Mouse (Mus musculus) forebrain, embryonic 15.5 days (tissue): ENCODE data around the gene Kcnh3. TPM values are rescaled to one million over a fixed set of nuclear protein-coding genes. Genes with fewer than 3 reads are reported as not detected.
A peak's percentile ranks its signal among the peaks of the same experiment; 100 is the strongest.

ENCODE experiments used
- ATAC-seq: fragments of 200-750 bp; cut with Nextera tagmentation; replicated peaks from 2 replicates; pipeline ENCODE4 v1.8.0; 2017; ENCODE audit warnings: mild to moderate bottlenecking, moderate TSS enrichment, moderate library complexity
- H3K27ac ChIP-seq: fragments of 300-500 bp; sonication (generic); replicated peaks from 2 replicates; pipeline ENCODE4 v1.5.1; 2015; ENCODE audit warnings: mild to moderate bottlenecking, inconsistent platforms
- H3K27me3 ChIP-seq: fragments of 300-500 bp; sonication (generic); 2 replicates; pipeline ENCODE4 v1.6.1; 2015; ENCODE audit warnings: inconsistent platforms
- H3K36me3 ChIP-seq: fragments of 300-500 bp; sonication (generic); 2 replicates; pipeline ENCODE4 v1.6.1; 2015; ENCODE audit warnings: mild to moderate bottlenecking, inconsistent platforms
- H3K4me1 ChIP-seq: fragments of 300-500 bp; sonication (generic); 2 replicates; pipeline ENCODE4 v1.6.1; 2015; ENCODE audit warnings: inconsistent platforms
- H3K4me2 ChIP-seq: fragments of 300-500 bp; sonication (generic); replicated peaks from 2 replicates; pipeline ENCODE4 v1.6.1; 2015; ENCODE audit warnings: mild to moderate bottlenecking, inconsistent platforms
- H3K4me3 ChIP-seq: fragments of 300-500 bp; sonication (generic); 2 replicates; pipeline ENCODE4 v1.5.1; 2015; ENCODE audit warnings: mild to moderate bottlenecking, inconsistent platforms
- H3K9ac ChIP-seq: fragments of 300-500 bp; sonication (generic); replicated peaks from 2 replicates; pipeline ENCODE4 v1.6.1; 2015; ENCODE audit warnings: mild to moderate bottlenecking, inconsistent platforms
- H3K9me3 ChIP-seq: fragments of 300-500 bp; sonication (generic); 2 replicates; pipeline ENCODE4 v1.6.1; 2016; ENCODE audit warnings: inconsistent platforms
- WGBS: fragments of 180-500 bp; shearing (Covaris S2); methylation state at CpG from one replicate; pipeline ENCODE4 v1.1.7; 2015; ENCODE audit warnings: mixed read lengths; 5-methylcytosine and 5-hydroxymethylcytosine counted together
- polyA plus RNA-seq: library from polyadenylated mRNA; unstranded; fragments of >200 nt; fragmentation: Nextera tagmentation; extraction: Ambion mirVana; gene quantifications from 2 replicates; pipeline ENCODE4 v1.2.1, GENCODE M21; 2015

Gene Kcnh3
- polyA plus RNA-seq, 1 experiment from 2014 or later = 4.3 TPM

- H3K27me3 ChIP-seq = peaks cover 75% of the 10 kb centered on the region
- no peaks in the 10 kb centered on the region for H3K36me3 ChIP-seq
- peak overlapping the region; percentile 47 for H3K4me3 ChIP-seq
- no peak overlapping the region for H3K9ac ChIP-seq
- WGBS = 2% methylated on average over 18 of the region's 18 CpGs
- ATAC-seq = no peak
- no peaks in the 10 kb centered on the region for H3K9me3 ChIP-seq
- H3K4me1 ChIP-seq = peaks cover 44% of the 10 kb centered on the region
- H3K27ac ChIP-seq = no peak overlapping the region
- peak overlapping the region; percentile 73 for H3K4me2 ChIP-seq
Measured at GRCm38 (mm10) chr15:99222794-99223584, 1.7 kb upstream of the Kcnh3 start.

- ATAC-seq = no peak
- WGBS = under 1% methylated on average over 44 of the region's 46 CpGs
- H3K27me3 ChIP-seq = peaks cover 82% of the 10 kb centered on the region
Measured at GRCm38 (mm10) chr15:99223585-99224207, 965 bp upstream of the Kcnh3 start.

GRCm38 (mm10) chr15:99225081-99225810 is 585 bp downstream of the Kcnh3 start:
- H3K27ac ChIP-seq = peak overlapping the region; percentile 57
- no peaks in the 10 kb centered on the region for H3K9me3 ChIP-seq
- peak overlapping the region; percentile 47 for H3K4me3 ChIP-seq
- H3K36me3 ChIP-seq = no peaks in the 10 kb centered on the region
- ATAC-seq = peak; percentile 78
- peaks cover 85% of the 10 kb centered on the region for H3K27me3 ChIP-seq
- peak overlapping the region; percentile 73 for H3K4me2 ChIP-seq
- H3K9ac ChIP-seq = no peak overlapping the region; the same call in 1 of the 2 replicates
- under 1% methylated on average over 22 of the region's 22 CpGs for WGBS
- peaks cover 44% of the 10 kb centered on the region for H3K4me1 ChIP-seq

More at GRCm38 (mm10) chr15:99223585-99224207, 965 bp upstream of the Kcnh3 start:
- Histone ChIP-seq H3K4me1 (peaks cover 44% of the 10 kb centered on the region), H3K36me3 (no peaks in the 10 kb centered on the region), H3K4me3 (peak overlapping the region; percentile 47), H3K27ac (no peak overlapping the region), H3K4me2 (peak overlapping the region; percentile 73), H3K9ac (peak overlapping the region; percentile 36), H3K9me3 (no peaks in the 10 kb centered on the region)

- H3K9ac ChIP-seq = no peak overlapping the region; the same call in 1 of the 2 replicates
- no peaks in the 10 kb centered on the region for H3K9me3 ChIP-seq
- H3K4me1 ChIP-seq = peaks cover 44% of the 10 kb centered on the region
- ATAC-seq = no peak
- 17% methylated on average over 14 of the region's 14 CpGs for WGBS
- peak overlapping the region; percentile 73 for H3K4me2 ChIP-seq
- no peaks in the 10 kb centered on the region for H3K36me3 ChIP-seq
- peaks cover 83% of the 10 kb centered on the region for H3K27me3 ChIP-seq
- peak overlapping the region; percentile 57 for H3K27ac ChIP-seq
- peak overlapping the region; percentile 47 for H3K4me3 ChIP-seq
Measured at GRCm38 (mm10) chr15:99226090-99226489, 1.4 kb downstream of the Kcnh3 start.

- Histone ChIP-seq H3K27me3 (peaks cover 30% of the 10 kb centered on the region), H3K27ac (no peak overlapping the region), H3K9ac (no peak overlapping the region), H3K36me3 (no peaks in the 10 kb centered on the region), H3K4me3 (no peak overlapping the region), H3K4me1 (no peaks in the 10 kb centered on the region), H3K4me2 (no peak overlapping the region), H3K9me3 (no peaks in the 10 kb centered on the region)
- WGBS = 68% methylated on average over 10 of the region's 10 CpGs
- no peak for ATAC-seq
Measured at GRCm38 (mm10) chr15:99231998-99232397, 7.3 kb downstream of the Kcnh3 start.

- Histone ChIP-seq H3K27ac (no peak overlapping the region), H3K9me3 (no peaks in the 10 kb centered on the region), H3K4me1 (no peaks in the 10 kb centered on the region), H3K27me3 (peaks cover 13% of the 10 kb centered on the region; the same call in 1 of the 2 replicates), H3K4me2 (no peak overlapping the region), H3K36me3 (no peaks in the 10 kb centered on the region), H3K9ac (no peak overlapping the region), H3K4me3 (no peak overlapping the region)
- 70% methylated on average over 17 of the region's 17 CpGs for WGBS
- no peak for ATAC-seq
Measured at GRCm38 (mm10) chr15:99233719-99234118, 9.1 kb downstream of the Kcnh3 start.

- WGBS = 57% methylated on average over 12 of the region's 12 CpGs
- Histone ChIP-seq H3K9ac (no peak overlapping the region), H3K4me3 (no peak overlapping the region), H3K4me2 (no peak overlapping the region), H3K4me1 (no peaks in the 10 kb centered on the region), H3K27ac (no peak overlapping the region), H3K36me3 (no peaks in the 10 kb centered on the region), H3K27me3 (peaks cover 5% of the 10 kb centered on the region; the same call in 1 of the 2 replicates), H3K9me3 (no peaks in the 10 kb centered on the region)
- no peak for ATAC-seq
Measured at GRCm38 (mm10) chr15:99234326-99235010, 9.8 kb downstream of the Kcnh3 start.

GRCm38 (mm10) chr15:99238006-99238405 is 13.3 kb downstream of the Kcnh3 start:
- H3K9ac ChIP-seq = no peak overlapping the region
- WGBS = 63% methylated on average over 11 of the region's 11 CpGs
- no peaks in the 10 kb centered on the region for H3K9me3 ChIP-seq
- peaks cover 17% of the 10 kb centered on the region for H3K36me3 ChIP-seq
- no peak overlapping the region for H3K4me2 ChIP-seq
- H3K4me1 ChIP-seq = no peaks in the 10 kb centered on the region
- H3K4me3 ChIP-seq = no peak overlapping the region
- H3K27me3 ChIP-seq = no peaks in the 10 kb centered on the region
- ATAC-seq = no peak
- no peak overlapping the region for H3K27ac ChIP-seq

- 67% methylated on average over 4 of the region's 4 CpGs for WGBS
- no peak overlapping the region for H3K4me2 ChIP-seq
- H3K9me3 ChIP-seq = no peaks in the 10 kb centered on the region
- no peak overlapping the region for H3K9ac ChIP-seq
- no peak overlapping the region for H3K27ac ChIP-seq
- no peaks in the 10 kb centered on the region for H3K27me3 ChIP-seq
- no peaks in the 10 kb centered on the region for H3K4me1 ChIP-seq
- no peak overlapping the region for H3K4me3 ChIP-seq
- no peak for ATAC-seq
- peaks cover 37% of the 10 kb centered on the region for H3K36me3 ChIP-seq
Measured at GRCm38 (mm10) chr15:99240129-99240528, 15.5 kb downstream of the Kcnh3 start.

GRCm38 (mm10) chr15:99241249-99241648 is 16.6 kb downstream of the Kcnh3 start:
- ATAC-seq = no peak
- WGBS = 74% methylated on average over 4 of the region's 4 CpGs
- Histone ChIP-seq H3K36me3 (peaks cover 47% of the 10 kb centered on the region), H3K9ac (no peak overlapping the region), H3K27me3 (no peaks in the 10 kb centered on the region), H3K9me3 (no peaks in the 10 kb centered on the region), H3K4me2 (no peak overlapping the region), H3K4me1 (no peaks in the 10 kb centered on the region), H3K27ac (no peak overlapping the region), H3K4me3 (no peak overlapping the region)

- H3K4me3 ChIP-seq = no peak overlapping the region
- ATAC-seq = no peak
- H3K27me3 ChIP-seq = no peaks in the 10 kb centered on the region
- H3K27ac ChIP-seq = no peak overlapping the region
- 96% methylated on average over 10 of the region's 10 CpGs for WGBS
- H3K9ac ChIP-seq = no peak overlapping the region
- H3K4me2 ChIP-seq = no peak overlapping the region
- H3K4me1 ChIP-seq = no peaks in the 10 kb centered on the region
- no peaks in the 10 kb centered on the region for H3K9me3 ChIP-seq
- H3K36me3 ChIP-seq = peaks cover 53% of the 10 kb centered on the region
Measured at GRCm38 (mm10) chr15:99242045-99242444, 17.4 kb downstream of the Kcnh3 start.
